Mouse (Mus musculus) MEL (cell line): Measurements from ENCODE around the gene Minar1.

Experiments used
- CTCF ChIP-seq, 3 experiments: IDR thresholded peaks in 2 of 3; conservative IDR thresholded peaks in 1 of 3; 2 replicates each; pipeline ENCODE4 v1.5.1; 2011 to 2012; ENCODE audit warnings: low read length in 3 of 3, low read depth in 2 of 3, mild to moderate bottlenecking in 2 of 3, improper control_type of control experiment in 1 of 3, inconsistent platforms in 1 of 3, mixed read lengths in 1 of 3, moderate library complexity in 1 of 3; ENCODE audit not compliant: control insufficient read depth in 1 of 3, insufficient read depth in 1 of 3, poor library complexity in 1 of 3, severe bottlenecking in 1 of 3
- EP300 ChIP-seq, 2 experiments: IDR thresholded peaks; 2 replicates each; pipeline ENCODE4 v1.6.1; 2011; ENCODE audit warnings: improper control_type of control experiment in 2 of 2, low read length in 2 of 2, low read depth in 1 of 2, mild to moderate bottlenecking in 1 of 2
- GATA1 ChIP-seq: IDR thresholded peaks from 2 replicates; pipeline ENCODE4 v1.6.1; 2011; ENCODE audit warnings: low read depth, low read length, improper control_type of control experiment
- JUND ChIP-seq: IDR thresholded peaks from 2 replicates; pipeline ENCODE4 v1.6.1; 2011; ENCODE audit warnings: low read depth, mild to moderate bottlenecking, improper control_type of control experiment, low read length
- TCF12 ChIP-seq: IDR thresholded peaks from 2 replicates; pipeline ENCODE4 v1.6.1; 2014; ENCODE audit warnings: low read depth, mild to moderate bottlenecking, inconsistent platforms, low read length, improper control_type of control experiment, moderate library complexity
- USF1 ChIP-seq: IDR thresholded peaks from 2 replicates; pipeline ENCODE4 v1.6.1; 2014; ENCODE audit warnings: low read depth, mild to moderate bottlenecking, inconsistent platforms, low read length, improper control_type of control experiment, moderate library complexity

GRCm38 (mm10) chr9:89596392-89596791 lies 26.5 kb downstream of the Minar1 start:
- TF ChIP-seq JUND = no peak
- no peak for TF ChIP-seq CTCF (IDR thresholded peaks at IDR 0.05 in 2 of 3, conservative IDR thresholded peaks at IDR 0.05 in 1 of 3; ENCODE audit: control insufficient read depth in 1 of 3, insufficient read depth in 1 of 3, low read depth in 2 of 3, low read length in 3 of 3, poor library complexity in 1 of 3, severe bottlenecking in 1 of 3)
- no peak for TF ChIP-seq TCF12
- TF ChIP-seq USF1 = no peak
- TF ChIP-seq EP300 (IDR thresholded peaks at IDR 0.05; ENCODE audit: low read depth in 1 of 2, low read length in 2 of 2) = no peak
- no peak for TF ChIP-seq GATA1
